Mouse (Mus musculus) forebrain, embryonic 16.5 days (tissue): Measurements from ENCODE around the gene 3425401B19Rik. TPM values are rescaled to one million over a fixed set of nuclear protein-coding genes. Genes with fewer than 3 reads are reported as not detected.
A peak's percentile ranks its signal among the peaks of the same experiment; 100 is the strongest.

ENCODE experiments used
- ATAC-seq: fragments of 200-750 bp; cut with Nextera tagmentation; 2 replicates; pipeline ENCODE4 v1.8.0; 2017; ENCODE audit warnings: mild to moderate bottlenecking, moderate library complexity
- H3K27ac ChIP-seq: fragments of 300-500 bp; sonication (generic); 2 replicates; pipeline ENCODE4 v1.5.1; 2014; ENCODE audit warnings: low read length, control low read depth
- H3K27me3 ChIP-seq: fragments of 300-500 bp; sonication (generic); replicated peaks from 2 replicates; pipeline ENCODE4 v1.6.1; 2014; ENCODE audit warnings: low read length; ENCODE audit not compliant: control insufficient read depth, insufficient read depth
- H3K36me3 ChIP-seq: fragments of 300-500 bp; sonication (generic); 2 replicates; pipeline ENCODE4 v1.6.1; 2014; ENCODE audit not compliant: control insufficient read depth, insufficient read depth
- H3K4me1 ChIP-seq: fragments of 300-500 bp; sonication (generic); replicated peaks from 2 replicates; pipeline ENCODE4 v1.6.1; 2014; ENCODE audit warnings: low read length; ENCODE audit not compliant: control insufficient read depth, insufficient read depth
- H3K4me2 ChIP-seq: fragments of 300-500 bp; sonication (generic); 2 replicates; pipeline ENCODE4 v1.6.1; 2014; ENCODE audit warnings: mild to moderate bottlenecking, low read length, control low read depth
- H3K4me3 ChIP-seq: fragments of 300-500 bp; sonication (generic); replicated peaks from 2 replicates; pipeline ENCODE4 v1.5.1; 2014; ENCODE audit warnings: mild to moderate bottlenecking, low read length, control low read depth
- H3K9ac ChIP-seq: fragments of 300-500 bp; sonication (generic); replicated peaks from 2 replicates; pipeline ENCODE4 v1.6.1; 2014; ENCODE audit warnings: low read depth, low read length, control low read depth
- H3K9me3 ChIP-seq: fragments of 300-500 bp; sonication (generic); 2 replicates; pipeline ENCODE4 v1.6.1; 2016; ENCODE audit warnings: low read length; ENCODE audit not compliant: control insufficient read depth
- WGBS: fragments of 180-500 bp; shearing (Covaris S2); extraction: QIAGEN DNeasy Blood & Tissue Kit; methylation state at CpG from one replicate; pipeline ENCODE4 v1.1.7; 2014; 5-methylcytosine and 5-hydroxymethylcytosine counted together
- polyA plus RNA-seq: library from polyadenylated mRNA; unstranded; fragments of >200 nt; fragmentation: Nextera tagmentation; extraction: Ambion mirVana; gene quantifications from 2 replicates; pipeline ENCODE4 v1.2.1, GENCODE M21; 2015

The 3425401B19Rik gene
- polyA plus RNA-seq, 1 experiment from 2014 or later, result not detected

DNA sequence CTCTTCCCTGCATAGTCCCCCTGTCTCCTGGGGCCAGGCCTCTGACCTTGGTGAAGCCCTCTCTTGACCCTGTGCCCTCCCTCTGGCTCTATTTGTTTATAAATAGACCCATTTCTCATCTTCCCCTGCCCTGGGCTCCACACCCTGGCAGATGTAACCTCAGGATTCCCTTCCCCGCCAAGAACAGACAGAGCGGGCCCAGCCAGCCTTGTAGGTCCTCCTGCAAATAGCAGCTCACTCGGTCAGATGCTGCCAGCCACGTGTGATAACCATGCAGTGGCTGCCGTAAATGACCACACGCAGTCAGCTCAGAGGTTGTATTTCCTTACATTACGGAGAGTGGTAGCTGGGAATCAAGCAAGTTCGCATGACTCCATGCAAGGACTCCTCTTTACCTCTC is 22.8 kb upstream of the 3425401B19Rik start:
- no peak for ATAC-seq
- no peaks in the 10 kb centered on the region for H3K4me1 ChIP-seq
- H3K9me3 ChIP-seq, result no peaks in the 10 kb centered on the region
- H3K27ac ChIP-seq, result no peak overlapping the region
- no peaks in the 10 kb centered on the region for H3K36me3 ChIP-seq
- H3K4me3 ChIP-seq, result no peak overlapping the region
- H3K4me2 ChIP-seq, result no peak overlapping the region
- H3K9ac ChIP-seq, result no peak overlapping the region
- 87% methylated on average over 8 of the region's 8 CpGs for WGBS
- no peaks in the 10 kb centered on the region for H3K27me3 ChIP-seq

DNA sequence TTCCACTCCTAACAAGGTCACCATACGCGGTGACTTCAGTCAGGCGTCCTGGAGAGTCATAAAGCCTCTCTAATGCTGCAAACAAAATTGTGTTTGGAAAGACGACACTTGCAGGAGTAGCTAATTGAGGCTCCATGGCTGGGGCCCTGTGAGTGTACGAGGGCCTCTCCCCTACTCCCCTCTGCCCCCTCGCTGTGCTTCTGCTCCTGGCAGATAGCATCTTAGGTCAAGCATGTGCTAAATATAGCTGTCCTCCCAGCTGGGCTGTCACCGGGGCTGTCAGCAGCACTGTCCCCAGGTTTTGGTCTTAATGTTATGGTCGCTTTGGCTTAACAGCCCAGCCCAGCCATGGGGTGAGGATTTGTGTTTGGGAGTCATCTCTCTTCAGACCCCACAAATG is 15.9 kb upstream of the 3425401B19Rik start:
- WGBS, result 71% methylated on average over 8 of the region's 8 CpGs

DNA sequence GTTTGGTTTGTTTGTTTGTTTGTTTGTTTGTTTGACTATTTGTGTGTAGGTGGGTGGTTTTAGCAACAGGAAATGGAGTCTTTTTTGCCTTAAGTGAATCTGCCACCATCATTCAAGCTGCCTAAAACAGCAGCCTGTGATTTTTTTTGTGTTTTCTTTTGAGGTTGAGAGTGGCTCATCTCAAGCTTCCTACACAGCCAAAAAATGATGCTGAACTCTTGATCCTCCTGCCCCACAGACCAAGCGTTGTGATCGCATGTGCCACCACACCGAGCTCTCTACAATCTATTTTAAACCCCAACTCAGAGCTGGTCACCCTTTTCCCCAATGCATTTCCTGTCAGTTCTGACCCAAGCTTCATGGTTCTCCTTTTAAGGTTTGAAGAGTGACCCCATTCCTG is 13.5 kb upstream of the 3425401B19Rik start:
- Histone ChIP-seq H3K4me2 (no peak overlapping the region), H3K4me3 (no peak overlapping the region), H3K9ac (no peak overlapping the region), H3K27me3 (no peaks in the 10 kb centered on the region), H3K27ac (no peak overlapping the region), H3K36me3 (no peaks in the 10 kb centered on the region), H3K4me1 (no peaks in the 10 kb centered on the region), H3K9me3 (no peaks in the 10 kb centered on the region)
- no peak for ATAC-seq
- 96% methylated on average over 3 of the region's 3 CpGs for WGBS

More for the DNA sequence above, 15.9 kb upstream of the 3425401B19Rik start:
- ATAC-seq, result no peak
- Histone ChIP-seq H3K27ac (no peak overlapping the region), H3K4me3 (no peak overlapping the region), H3K9ac (no peak overlapping the region), H3K4me2 (no peak overlapping the region), H3K9me3 (no peaks in the 10 kb centered on the region), H3K27me3 (no peaks in the 10 kb centered on the region), H3K36me3 (no peaks in the 10 kb centered on the region), H3K4me1 (no peaks in the 10 kb centered on the region)

DNA sequence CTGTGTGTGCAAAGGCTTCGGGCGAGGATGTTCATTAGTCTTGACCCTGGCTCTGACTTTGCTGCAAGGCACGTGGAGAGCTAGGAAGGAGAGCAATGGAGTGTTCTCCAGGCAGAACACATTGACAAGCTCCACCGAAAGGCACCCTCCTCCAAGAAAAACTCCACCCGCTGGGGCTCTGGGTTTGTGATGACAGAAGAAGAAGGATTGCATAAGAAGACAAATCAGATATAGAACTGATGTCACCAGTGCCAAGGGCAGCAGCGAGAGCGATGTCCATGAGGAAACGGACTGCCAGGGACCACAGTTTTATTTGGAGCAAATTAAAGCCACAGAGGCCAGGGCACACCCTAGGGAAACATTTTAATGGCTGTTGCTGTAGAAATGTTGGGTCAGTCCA is 12.7 kb upstream of the 3425401B19Rik start:
- Histone ChIP-seq H3K9ac (no peak overlapping the region), H3K4me3 (no peak overlapping the region), H3K4me2 (no peak overlapping the region), H3K4me1 (no peaks in the 10 kb centered on the region), H3K9me3 (no peaks in the 10 kb centered on the region), H3K27me3 (no peaks in the 10 kb centered on the region), H3K36me3 (no peaks in the 10 kb centered on the region), H3K27ac (no peak overlapping the region)
- 90% methylated on average over 8 of the region's 8 CpGs for WGBS
- no peak for ATAC-seq

DNA sequence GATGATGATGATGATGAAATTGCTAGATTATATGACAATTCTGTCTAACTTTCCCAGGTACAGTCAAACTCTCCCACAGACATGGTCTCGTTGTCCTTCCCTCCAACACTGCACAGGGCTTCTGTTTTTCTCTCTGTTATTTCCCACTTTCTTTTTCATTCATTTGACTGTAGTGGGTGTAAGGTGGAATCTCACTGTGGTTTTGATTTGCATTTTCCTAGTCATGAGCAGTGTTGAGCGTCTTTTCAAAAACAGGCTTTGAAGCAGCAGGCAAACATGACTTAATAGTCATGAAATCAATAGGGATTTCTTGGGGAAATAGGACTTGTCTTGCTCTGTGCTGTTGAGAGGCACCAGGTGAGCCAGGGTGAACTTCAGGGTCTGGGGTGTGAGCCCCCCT is 11.3 kb upstream of the 3425401B19Rik start:
- Histone ChIP-seq H3K36me3 (no peaks in the 10 kb centered on the region), H3K27ac (no peak overlapping the region), H3K4me2 (no peak overlapping the region), H3K9me3 (no peaks in the 10 kb centered on the region), H3K4me1 (no peaks in the 10 kb centered on the region), H3K4me3 (no peak overlapping the region), H3K27me3 (no peaks in the 10 kb centered on the region), H3K9ac (no peak overlapping the region)
- 86% methylated on average over 2 of the region's 2 CpGs for WGBS
- no peak for ATAC-seq

DNA sequence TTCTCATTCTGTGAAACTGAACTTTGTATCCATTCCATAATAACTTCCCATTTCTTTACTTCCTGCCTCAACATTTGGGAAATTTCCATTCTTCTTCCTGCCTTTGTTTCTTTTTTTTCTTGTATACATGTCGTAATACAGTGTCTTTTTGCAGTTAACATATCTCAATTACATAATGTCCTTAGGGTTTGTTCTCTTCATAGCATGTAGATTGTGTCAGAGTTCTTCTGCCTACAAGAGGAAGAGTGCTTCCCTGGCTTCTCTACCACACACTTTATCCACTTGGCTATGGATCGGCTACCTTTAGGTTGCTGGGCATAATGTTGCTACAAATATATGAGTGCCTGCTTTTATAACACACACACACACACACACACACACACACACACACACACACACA is 10.8 kb upstream of the 3425401B19Rik start:
- H3K27me3 ChIP-seq, result no peaks in the 10 kb centered on the region
- H3K9ac ChIP-seq, result no peak overlapping the region
- 95% methylated on average over 2 of the region's 2 CpGs for WGBS
- H3K4me2 ChIP-seq, result no peak overlapping the region
- H3K27ac ChIP-seq, result no peak overlapping the region
- H3K4me1 ChIP-seq, result no peaks in the 10 kb centered on the region
- no peak overlapping the region for H3K4me3 ChIP-seq
- H3K9me3 ChIP-seq, result no peaks in the 10 kb centered on the region
- no peak for ATAC-seq
- H3K36me3 ChIP-seq, result no peaks in the 10 kb centered on the region

DNA sequence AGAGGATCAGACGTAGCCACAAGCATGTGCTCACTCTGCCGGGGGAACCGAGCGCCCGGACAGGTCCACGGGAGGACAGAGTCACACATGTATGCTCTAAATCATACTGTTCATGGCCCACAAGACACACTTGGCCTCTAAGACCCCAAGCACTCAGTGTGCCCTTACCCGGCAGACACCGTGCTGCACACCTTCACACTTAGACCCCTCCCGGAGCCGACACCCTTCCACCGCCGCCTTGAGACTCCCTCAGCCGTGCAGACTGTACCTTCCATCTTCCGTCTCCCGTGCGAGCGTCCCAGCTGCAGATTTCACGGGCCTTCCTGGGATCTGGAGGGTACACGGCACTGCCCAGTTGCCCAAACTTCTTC is 373 bp downstream of the 3425401B19Rik start:
- no peak overlapping the region for H3K4me3 ChIP-seq
- H3K9ac ChIP-seq, result no peak overlapping the region
- no peaks in the 10 kb centered on the region for H3K36me3 ChIP-seq
- H3K4me2 ChIP-seq, result no peak overlapping the region
- H3K27me3 ChIP-seq, result no peaks in the 10 kb centered on the region
- peaks cover 13% of the 10 kb centered on the region for H3K4me1 ChIP-seq
- 88% methylated on average over 19 of the region's 19 CpGs for WGBS
- H3K27ac ChIP-seq, result no peak overlapping the region
- H3K9me3 ChIP-seq, result no peaks in the 10 kb centered on the region
- peak; percentile 14; the same call in 1 of the 2 replicates for ATAC-seq

DNA sequence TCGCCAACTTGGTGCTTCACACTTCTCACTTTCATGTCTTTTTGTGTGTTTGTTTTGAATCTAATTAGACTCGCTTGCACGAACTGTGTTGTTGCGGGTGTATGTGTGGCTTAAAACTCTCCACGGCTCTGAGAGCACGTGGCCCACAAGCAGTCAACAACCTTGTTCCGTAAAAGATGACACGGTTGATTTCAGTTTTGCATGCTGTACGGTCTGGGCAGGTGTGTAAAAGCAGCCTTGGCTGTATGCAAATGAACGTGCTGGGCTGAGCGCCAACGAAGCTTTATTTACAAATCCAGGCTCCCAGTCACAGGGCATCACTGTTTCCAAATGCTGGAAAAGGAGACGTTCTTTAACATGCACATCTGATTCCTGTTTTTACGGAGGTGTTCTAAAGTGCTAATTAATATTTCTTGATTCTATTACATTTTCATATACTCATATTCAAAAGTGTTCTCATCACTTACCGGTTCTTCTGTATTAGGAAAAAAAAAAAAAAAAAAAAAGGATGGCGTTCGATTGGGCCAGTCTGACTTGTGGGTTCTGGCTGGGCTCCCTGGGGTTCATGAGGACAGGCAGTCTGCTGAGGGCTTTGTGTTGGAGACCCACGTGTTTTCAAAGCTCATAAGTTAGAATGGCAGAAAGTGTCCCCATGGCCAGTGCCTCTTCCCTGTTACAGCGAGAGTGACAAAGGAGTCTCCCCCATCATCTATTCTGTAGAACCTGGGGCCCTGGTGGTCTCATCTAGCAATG is 935 bp downstream of the 3425401B19Rik start:
- 0 out of 2 replicates have a peak overlapping the region, but pooled peaks have one; percentile 4 for H3K4me3 ChIP-seq
- ATAC-seq, result peak; percentile 74
- no peak overlapping the region for H3K27ac ChIP-seq
- no peaks in the 10 kb centered on the region for H3K9me3 ChIP-seq
- H3K9ac ChIP-seq, result no peak overlapping the region
- H3K4me1 ChIP-seq, result peaks cover 13% of the 10 kb centered on the region
- H3K4me2 ChIP-seq, result peak overlapping the region; percentile 43
- 12% methylated on average over 19 of the region's 19 CpGs for WGBS
- H3K36me3 ChIP-seq, result no peaks in the 10 kb centered on the region
- H3K27me3 ChIP-seq, result no peaks in the 10 kb centered on the region

DNA sequence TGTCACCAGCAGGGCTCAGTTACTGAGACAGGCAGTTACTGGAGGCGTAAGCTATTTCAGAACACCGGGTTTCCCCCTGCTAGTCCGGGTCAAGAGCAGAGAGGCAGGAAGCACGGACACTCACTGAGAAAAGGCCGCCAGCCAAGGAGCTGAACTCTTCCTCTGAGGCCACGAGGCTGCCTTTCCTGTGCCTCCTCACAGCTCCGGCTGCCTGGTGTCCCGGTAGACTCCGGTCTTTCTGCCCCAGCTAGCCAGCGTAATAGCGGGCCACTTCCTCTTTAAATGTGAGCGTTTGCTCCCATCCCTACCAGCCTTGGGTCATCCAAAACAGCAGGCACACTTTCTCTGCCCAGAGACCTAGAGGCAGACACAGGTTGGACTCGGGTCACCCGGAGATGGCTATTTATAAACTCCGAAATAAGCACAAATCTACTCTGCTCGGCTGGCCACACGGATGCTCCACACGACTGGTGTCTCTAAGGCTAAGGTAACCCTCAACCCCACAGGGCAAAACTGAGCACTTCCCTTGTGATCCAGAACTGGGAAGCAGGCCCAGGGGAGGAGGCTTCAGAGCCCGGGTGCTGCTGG is 1.7 kb downstream of the 3425401B19Rik start:
- peak; percentile 26; the same call in 1 of the 2 replicates for ATAC-seq
- 57% methylated on average over 19 of the region's 19 CpGs for WGBS
- Histone ChIP-seq H3K4me3 (no peak overlapping the region), H3K9ac (no peak overlapping the region), H3K27me3 (no peaks in the 10 kb centered on the region), H3K9me3 (no peaks in the 10 kb centered on the region), H3K27ac (no peak overlapping the region), H3K36me3 (no peaks in the 10 kb centered on the region), H3K4me1 (peaks cover 13% of the 10 kb centered on the region), H3K4me2 (no peak overlapping the region)
